Mouse (Mus musculus) forebrain, embryonic 12.5 days (tissue): ENCODE measurements at regions not wholly inside any gene's neighbourhood (a gene's known extent, or its start where the extent isn't known, plus 50 kb on each side); places are given as distances from the start of the nearest gene placed in this dataset.

Source experiments
- ATAC-seq: fragments of 200-750 bp; cut with Nextera tagmentation; 2 replicates; pipeline ENCODE4 v1.8.0; 2017; ENCODE audit warnings: moderate TSS enrichment; ENCODE audit not compliant: low FRiP score
- H3K27ac ChIP-seq: fragments of 300-500 bp; sonication (generic); 2 replicates; pipeline ENCODE4 v1.5.1; 2016; ENCODE audit warnings: mild to moderate bottlenecking
- H3K27me3 ChIP-seq: fragments of 300-500 bp; sonication (generic); 2 replicates; pipeline ENCODE4 v1.6.1; 2016; ENCODE audit warnings: mild to moderate bottlenecking
- H3K36me3 ChIP-seq: fragments of 300-500 bp; sonication (generic); replicated peaks from 2 replicates; pipeline ENCODE4 v1.6.1; 2016; ENCODE audit warnings: mild to moderate bottlenecking
- H3K4me1 ChIP-seq: fragments of 300-500 bp; sonication (generic); 2 replicates; pipeline ENCODE4 v1.6.1; 2016
- H3K4me2 ChIP-seq: fragments of 300-500 bp; sonication (generic); 2 replicates; pipeline ENCODE4 v1.6.1; 2016; ENCODE audit warnings: mild to moderate bottlenecking, moderate library complexity
- H3K4me3 ChIP-seq: fragments of 300-500 bp; sonication (generic); replicated peaks from 2 replicates; pipeline ENCODE4 v1.5.1; 2016; ENCODE audit warnings: mild to moderate bottlenecking
- H3K9ac ChIP-seq: fragments of 300-500 bp; sonication (generic); 2 replicates; pipeline ENCODE4 v1.6.1; 2016; ENCODE audit warnings: mild to moderate bottlenecking
- H3K9me3 ChIP-seq: fragments of 300-500 bp; sonication (generic); 2 replicates; pipeline ENCODE4 v1.6.1; 2016
- WGBS: fragments of 180-500 bp; shearing (Covaris S2); methylation state at CpG from one replicate; pipeline ENCODE4 v1.1.7; 2016; 5-methylcytosine and 5-hydroxymethylcytosine counted together

DNA sequence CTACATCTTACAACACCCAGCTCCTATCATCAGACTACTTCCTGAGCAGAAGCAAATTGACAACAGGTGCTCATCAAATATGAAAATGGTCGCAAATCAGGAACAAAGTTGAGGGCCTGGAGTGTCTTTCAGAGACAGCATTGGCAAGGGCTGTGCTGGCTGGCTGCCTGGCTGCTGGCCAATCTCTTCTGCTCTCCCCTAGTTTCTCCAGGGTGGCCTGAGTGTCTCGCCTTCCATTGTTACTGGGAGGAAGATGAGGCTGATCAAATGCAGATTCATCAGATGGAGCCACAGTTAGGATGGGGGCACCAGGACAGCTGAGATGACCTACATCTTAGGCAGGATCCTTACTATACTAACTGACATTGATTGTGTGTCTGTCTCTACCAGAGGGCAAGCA is 274.5 kb upstream of the Zfp507 start:
- H3K4me2 ChIP-seq = no peak overlapping the region
- H3K9ac ChIP-seq = no peak overlapping the region
- H3K4me3 ChIP-seq = no peak overlapping the region
- H3K27ac ChIP-seq = no peak overlapping the region
- peaks cover 30% of the 10 kb centered on the region for H3K4me1 ChIP-seq
- peaks cover 34% of the 10 kb centered on the region for H3K27me3 ChIP-seq
- ATAC-seq = no peak
- 67% methylated on average over 2 of the region's 2 CpGs for WGBS
- H3K9me3 ChIP-seq = no peaks in the 10 kb centered on the region
- no peaks in the 10 kb centered on the region for H3K36me3 ChIP-seq

GRCm38 (mm10) chr7:36076021-36076441 is 273.2 kb upstream of the Zfp507 start:
- Histone ChIP-seq H3K4me1 (peaks cover 34% of the 10 kb centered on the region), H3K4me3 (no peak overlapping the region), H3K36me3 (no peaks in the 10 kb centered on the region), H3K4me2 (peak overlapping the region; percentile 41), H3K9ac (no peak overlapping the region), H3K27ac (no peak overlapping the region), H3K27me3 (peaks cover 34% of the 10 kb centered on the region), H3K9me3 (no peaks in the 10 kb centered on the region)
- ATAC-seq = peak; percentile 42; the same call in 1 of the 2 replicates
- WGBS = 2% methylated on average over 11 of the region's 11 CpGs

- WGBS = 9% methylated on average over 13 of the region's 13 CpGs
- Histone ChIP-seq H3K4me3 (no peak overlapping the region), H3K36me3 (no peaks in the 10 kb centered on the region), H3K9ac (no peak overlapping the region), H3K27ac (no peak overlapping the region), H3K4me1 (peaks cover 23% of the 10 kb centered on the region), H3K27me3 (peaks cover 56% of the 10 kb centered on the region), H3K9me3 (no peaks in the 10 kb centered on the region), H3K4me2 (peak overlapping the region; percentile 34)
- no peak for ATAC-seq
These were observed 269.0 kb upstream of the Zfp507 start for GRCm38 (mm10) chr7:36071774-36072173.

GRCm38 (mm10) chr7:36066725-36067124 is 263.9 kb upstream of the Zfp507 start:
- Histone ChIP-seq H3K4me3 (no peak overlapping the region), H3K9ac (no peak overlapping the region), H3K4me2 (no peak overlapping the region), H3K36me3 (no peaks in the 10 kb centered on the region), H3K27me3 (peaks cover 35% of the 10 kb centered on the region), H3K27ac (no peak overlapping the region), H3K4me1 (peaks cover 3% of the 10 kb centered on the region), H3K9me3 (no peaks in the 10 kb centered on the region)
- ATAC-seq = no peak
- 72% methylated on average over 3 of the region's 3 CpGs for WGBS

GRCm38 (mm10) chr7:36061679-36062078 is 258.9 kb upstream of the Zfp507 start:
- no peak overlapping the region for H3K9ac ChIP-seq
- peaks cover 3% of the 10 kb centered on the region for H3K4me1 ChIP-seq
- H3K4me3 ChIP-seq = no peak overlapping the region
- no peaks in the 10 kb centered on the region for H3K36me3 ChIP-seq
- H3K4me2 ChIP-seq = no peak overlapping the region
- H3K27ac ChIP-seq = no peak overlapping the region
- H3K27me3 ChIP-seq = no peaks in the 10 kb centered on the region
- 89% methylated on average over 4 of the region's 4 CpGs for WGBS
- H3K9me3 ChIP-seq = no peaks in the 10 kb centered on the region
- no peak for ATAC-seq

- H3K4me1 ChIP-seq = peaks cover 3% of the 10 kb centered on the region
- H3K27ac ChIP-seq = no peak overlapping the region
- WGBS = 68% methylated on average over 4 of the region's 4 CpGs
- H3K4me2 ChIP-seq = no peak overlapping the region
- H3K27me3 ChIP-seq = no peaks in the 10 kb centered on the region
- H3K9me3 ChIP-seq = no peaks in the 10 kb centered on the region
- ATAC-seq = no peak
- no peak overlapping the region for H3K4me3 ChIP-seq
- no peaks in the 10 kb centered on the region for H3K36me3 ChIP-seq
- no peak overlapping the region for H3K9ac ChIP-seq
These were observed 257.6 kb upstream of the Zfp507 start for GRCm38 (mm10) chr7:36060426-36060825.

GRCm38 (mm10) chr7:36046053-36046452 is 243.2 kb upstream of the Zfp507 start:
- 88% methylated on average over 8 of the region's 8 CpGs for WGBS
- H3K27ac ChIP-seq = no peak overlapping the region
- no peaks in the 10 kb centered on the region for H3K9me3 ChIP-seq
- no peaks in the 10 kb centered on the region for H3K4me1 ChIP-seq
- no peaks in the 10 kb centered on the region for H3K36me3 ChIP-seq
- H3K4me3 ChIP-seq = no peak overlapping the region
- H3K9ac ChIP-seq = no peak overlapping the region
- H3K27me3 ChIP-seq = no peaks in the 10 kb centered on the region
- no peak for ATAC-seq
- H3K4me2 ChIP-seq = no peak overlapping the region

DNA sequence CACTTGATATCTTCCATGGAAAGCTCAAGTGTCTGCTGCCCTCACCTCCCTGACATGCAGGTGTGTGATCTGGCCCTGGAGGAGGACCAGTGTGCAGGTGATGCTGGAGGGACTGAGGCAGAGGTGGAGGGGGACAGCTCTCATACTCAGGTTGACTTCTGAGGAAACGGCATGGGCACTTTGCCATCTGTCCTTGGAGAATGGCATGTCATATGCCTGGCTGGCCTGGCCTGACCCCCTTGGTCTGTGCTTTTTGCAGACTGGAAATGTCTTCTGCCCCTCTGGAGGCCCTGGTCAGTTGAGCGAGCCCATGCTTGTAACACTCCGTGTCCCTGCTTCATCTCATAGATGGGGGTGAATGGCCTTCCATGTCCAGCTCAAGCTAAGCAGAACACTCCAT is 229.1 kb upstream of the Zfp507 start:
- H3K4me3 ChIP-seq = no peak overlapping the region
- no peak overlapping the region for H3K9ac ChIP-seq
- no peaks in the 10 kb centered on the region for H3K9me3 ChIP-seq
- H3K4me1 ChIP-seq = no peaks in the 10 kb centered on the region
- no peaks in the 10 kb centered on the region for H3K36me3 ChIP-seq
- no peak for ATAC-seq
- H3K4me2 ChIP-seq = no peak overlapping the region
- no peak overlapping the region for H3K27ac ChIP-seq
- H3K27me3 ChIP-seq = no peaks in the 10 kb centered on the region
- 97% methylated on average over 3 of the region's 3 CpGs for WGBS

- no peak for ATAC-seq
- Histone ChIP-seq H3K27me3 (no peaks in the 10 kb centered on the region), H3K4me3 (no peak overlapping the region), H3K9ac (no peak overlapping the region), H3K27ac (no peak overlapping the region), H3K9me3 (no peaks in the 10 kb centered on the region), H3K36me3 (no peaks in the 10 kb centered on the region), H3K4me1 (no peaks in the 10 kb centered on the region), H3K4me2 (no peak overlapping the region)
- WGBS = 86% methylated on average over 10 of the region's 10 CpGs
These were observed 220.2 kb upstream of the Zfp507 start for GRCm38 (mm10) chr7:36023015-36023414.

- H3K9ac ChIP-seq = no peak overlapping the region
- 68% methylated on average over 6 of the region's 6 CpGs for WGBS
- no peaks in the 10 kb centered on the region for H3K9me3 ChIP-seq
- no peaks in the 10 kb centered on the region for H3K27me3 ChIP-seq
- H3K4me3 ChIP-seq = no peak overlapping the region
- no peaks in the 10 kb centered on the region for H3K4me1 ChIP-seq
- H3K4me2 ChIP-seq = no peak overlapping the region
- no peaks in the 10 kb centered on the region for H3K36me3 ChIP-seq
- H3K27ac ChIP-seq = no peak overlapping the region
- ATAC-seq = peak; percentile 44; the same call in 1 of the 2 replicates
These were observed 219.7 kb upstream of the Zfp507 start for GRCm38 (mm10) chr7:36022489-36022888.

- WGBS = 77% methylated on average over 19 of the region's 19 CpGs
- H3K27me3 ChIP-seq = no peaks in the 10 kb centered on the region
- no peak overlapping the region for H3K4me3 ChIP-seq
- H3K9me3 ChIP-seq = no peaks in the 10 kb centered on the region
- H3K4me2 ChIP-seq = no peak overlapping the region
- no peaks in the 10 kb centered on the region for H3K36me3 ChIP-seq
- no peaks in the 10 kb centered on the region for H3K4me1 ChIP-seq
- no peak overlapping the region for H3K9ac ChIP-seq
- no peak overlapping the region for H3K27ac ChIP-seq
- ATAC-seq = no peak
These were observed 214.3 kb upstream of the Zfp507 start for GRCm38 (mm10) chr7:36016926-36017753.

- Histone ChIP-seq H3K27ac (no peak overlapping the region), H3K9me3 (no peaks in the 10 kb centered on the region), H3K4me1 (no peaks in the 10 kb centered on the region), H3K36me3 (no peaks in the 10 kb centered on the region), H3K4me2 (no peak overlapping the region), H3K4me3 (no peak overlapping the region), H3K9ac (no peak overlapping the region), H3K27me3 (no peaks in the 10 kb centered on the region)
- 89% methylated on average over 5 of the region's 5 CpGs for whole genome bisulfite sequencing
- ATAC-seq = no peak
These were observed 193.8 kb upstream of the Zfp507 start for GRCm38 (mm10) chr7:35996609-35997008.

DNA sequence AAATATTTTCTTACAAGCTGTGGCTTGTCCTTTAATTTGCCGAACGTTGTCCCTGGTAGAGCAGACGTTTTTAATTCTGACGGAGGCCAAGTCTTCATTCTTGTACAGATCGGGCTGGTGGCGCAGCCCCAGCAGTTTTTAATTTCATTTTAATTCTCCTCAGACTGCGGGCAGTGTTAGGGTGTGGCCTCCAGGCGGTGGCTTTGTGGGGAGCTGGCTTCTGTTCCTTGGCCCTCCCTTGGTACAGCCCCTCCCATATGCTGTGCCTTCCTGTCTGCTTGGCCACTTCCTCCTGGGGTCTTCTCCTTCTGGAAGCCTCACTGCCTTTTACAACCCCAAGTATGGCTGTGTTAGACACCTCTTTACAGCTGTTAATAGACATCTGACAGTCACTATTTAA is 189.7 kb upstream of the Zfp507 start:
- Histone ChIP-seq H3K4me3 (no peak overlapping the region), H3K36me3 (no peaks in the 10 kb centered on the region), H3K27me3 (no peaks in the 10 kb centered on the region), H3K27ac (no peak overlapping the region), H3K9ac (no peak overlapping the region), H3K9me3 (no peaks in the 10 kb centered on the region), H3K4me1 (no peaks in the 10 kb centered on the region), H3K4me2 (no peak overlapping the region)
- 77% methylated on average over 8 of the region's 8 CpGs for WGBS
- ATAC-seq = no peak
